Mouse (Mus musculus): ENCODE data around the gene 4933424G06Rik. TPM values are rescaled to one million over a fixed set of nuclear protein-coding genes. Genes with fewer than 3 reads are reported as not detected.
A peak's percentile ranks its signal among the peaks of the same experiment; 100 is the strongest.

4933424G06Rik gene
- polyA plus RNA-seq, 2 experiments, result 0.10 TPM; not detected in 1

DNA sequence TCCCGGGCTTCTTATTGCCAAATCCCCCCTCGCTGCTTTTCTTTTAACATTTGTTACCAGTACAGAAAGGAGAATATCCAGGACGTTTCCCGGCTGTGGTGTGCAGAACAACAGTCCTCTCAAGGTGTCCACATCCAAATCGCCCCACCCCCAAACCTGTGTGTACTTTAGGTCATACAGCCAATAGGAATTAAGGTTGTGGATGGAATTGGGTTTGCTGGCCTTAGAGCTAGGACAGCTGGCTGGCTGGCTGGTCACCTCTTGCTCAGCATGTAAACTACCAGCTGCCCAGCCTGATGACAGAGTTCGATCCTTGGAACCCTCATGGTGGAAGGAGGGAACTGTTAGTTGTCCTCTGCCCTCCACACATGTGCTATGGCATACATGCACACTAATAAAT is 15.1 kb upstream of the 4933424G06Rik start:
- no peak overlapping the region for H3K4me3 ChIP-seq (replicated peaks; ENCODE audit: low read length)
- DNase-seq (ENCODE audit: low spot score), result no peak
- TF ChIP-seq POLR2A (IDR thresholded peaks at IDR 0.05; ENCODE audit: borderline replicate concordance, extremely low read depth, insufficient read depth, insufficient read length), result no peak
- peaks cover 40% of the 10 kb centered on the region for H3K36me3 ChIP-seq (ENCODE audit: control insufficient read depth, insufficient read depth, low read length)
- no peak overlapping the region for H3K9ac ChIP-seq (ENCODE audit: low read depth, low read length, severe bottlenecking)
- H3K4me2 ChIP-seq (replicated peaks; ENCODE audit: low read depth, low read length, severe bottlenecking), result no peak overlapping the region
- WGBS, result 83% methylated on average over 6 of the region's 6 CpGs
- ATAC-seq (ENCODE audit: low FRiP score, low read depth), result no peak
- no peaks in the 10 kb centered on the region for H3K27me3 ChIP-seq (ENCODE audit: control insufficient read depth, insufficient read depth, low read length)
- peaks cover 6% of the 10 kb centered on the region; the same call in 1 of the 2 replicates for H3K4me1 ChIP-seq (ENCODE audit: control insufficient read depth, insufficient read depth, low read length)
- H3K27ac ChIP-seq (replicated peaks; ENCODE audit: low read depth, low read length), result no peak overlapping the region
- H3K9me3 ChIP-seq (ENCODE audit: control insufficient read depth, low read length), result no peaks in the 10 kb centered on the region

DNA sequence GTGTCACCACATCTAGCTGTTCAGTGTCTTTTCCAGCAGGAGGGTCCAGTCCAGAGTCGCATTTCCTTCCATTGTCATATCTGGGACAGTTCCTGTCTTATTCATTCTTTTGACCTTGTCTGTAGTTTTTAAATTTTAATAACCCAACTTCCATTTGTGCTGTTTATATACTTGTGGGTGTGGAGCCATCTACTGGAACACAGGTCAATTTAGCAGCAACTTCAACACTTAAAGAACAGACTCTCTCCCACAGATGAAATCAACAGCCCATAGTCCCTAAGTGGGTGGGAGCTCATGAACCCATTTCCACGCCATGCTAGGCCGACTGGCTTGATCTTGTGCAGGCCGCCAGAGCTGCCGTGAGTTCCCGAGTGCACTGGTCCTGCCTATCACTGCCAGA is 13.5 kb upstream of the 4933424G06Rik start:
- H3K9ac ChIP-seq (ENCODE audit: low read depth, low read length, severe bottlenecking), result no peak overlapping the region
- H3K36me3 ChIP-seq (ENCODE audit: control insufficient read depth, insufficient read depth, low read length), result peaks cover 56% of the 10 kb centered on the region
- no peak overlapping the region for H3K4me3 ChIP-seq (replicated peaks; ENCODE audit: low read length)
- peaks cover 6% of the 10 kb centered on the region; the same call in 1 of the 2 replicates for H3K4me1 ChIP-seq (ENCODE audit: control insufficient read depth, insufficient read depth, low read length)
- H3K9me3 ChIP-seq (ENCODE audit: control insufficient read depth, low read length), result no peaks in the 10 kb centered on the region
- H3K4me2 ChIP-seq (replicated peaks; ENCODE audit: low read depth, low read length, severe bottlenecking), result no peak overlapping the region
- TF ChIP-seq POLR2A (IDR thresholded peaks at IDR 0.05; ENCODE audit: borderline replicate concordance, extremely low read depth, insufficient read depth, insufficient read length), result no peak
- H3K27ac ChIP-seq (replicated peaks; ENCODE audit: low read depth, low read length), result no peak overlapping the region
- ATAC-seq (ENCODE audit: low FRiP score, low read depth) (no peak), DNase-seq (ENCODE audit: low spot score) (no peak)
- H3K27me3 ChIP-seq (ENCODE audit: control insufficient read depth, insufficient read depth, low read length), result no peaks in the 10 kb centered on the region
- 62% methylated on average over 6 of the region's 6 CpGs for WGBS

DNA sequence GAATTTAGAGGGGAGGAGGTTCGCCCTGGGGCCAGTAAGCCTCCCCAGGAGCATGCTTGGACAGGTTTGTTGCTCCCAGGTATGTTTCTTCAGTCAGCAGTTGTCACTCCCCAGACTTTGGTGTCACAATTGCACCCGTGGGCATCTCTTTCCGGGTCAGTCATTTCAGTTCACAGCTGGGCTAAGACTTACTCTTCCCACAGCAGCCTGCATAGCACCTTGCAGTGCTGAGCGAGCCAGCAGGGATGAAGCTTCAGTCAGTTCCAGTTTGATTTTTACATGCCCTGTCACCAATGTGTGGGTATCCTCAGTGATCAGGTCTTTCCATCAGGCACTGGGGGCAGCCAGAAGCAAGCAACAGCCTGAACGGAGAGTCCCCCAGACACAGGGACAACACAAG is 12.9 kb upstream of the 4933424G06Rik start:
- Histone ChIP-seq H3K4me3 (replicated peaks; ENCODE audit: low read length) (no peak overlapping the region), H3K4me1 (ENCODE audit: control insufficient read depth, insufficient read depth, low read length) (peaks cover 5% of the 10 kb centered on the region; the same call in 1 of the 2 replicates), H3K27me3 (ENCODE audit: control insufficient read depth, insufficient read depth, low read length) (no peaks in the 10 kb centered on the region), H3K9me3 (ENCODE audit: control insufficient read depth, low read length) (no peaks in the 10 kb centered on the region), H3K27ac (replicated peaks; ENCODE audit: low read depth, low read length) (no peak overlapping the region), H3K4me2 (replicated peaks; ENCODE audit: low read depth, low read length, severe bottlenecking) (no peak overlapping the region), H3K9ac (ENCODE audit: low read depth, low read length, severe bottlenecking) (0 out of 2 replicates have a peak overlapping the region, but pooled peaks have one; percentile 16), H3K36me3 (ENCODE audit: control insufficient read depth, insufficient read depth, low read length) (peaks cover 61% of the 10 kb centered on the region)
- DNase-seq (ENCODE audit: low spot score) (no peak), ATAC-seq (ENCODE audit: low FRiP score, low read depth) (no peak)
- TF ChIP-seq POLR2A (IDR thresholded peaks at IDR 0.05; ENCODE audit: borderline replicate concordance, extremely low read depth, insufficient read depth, insufficient read length), result no peak
- whole genome bisulfite sequencing, result 54% methylated on average over 5 of the region's 5 CpGs

DNA sequence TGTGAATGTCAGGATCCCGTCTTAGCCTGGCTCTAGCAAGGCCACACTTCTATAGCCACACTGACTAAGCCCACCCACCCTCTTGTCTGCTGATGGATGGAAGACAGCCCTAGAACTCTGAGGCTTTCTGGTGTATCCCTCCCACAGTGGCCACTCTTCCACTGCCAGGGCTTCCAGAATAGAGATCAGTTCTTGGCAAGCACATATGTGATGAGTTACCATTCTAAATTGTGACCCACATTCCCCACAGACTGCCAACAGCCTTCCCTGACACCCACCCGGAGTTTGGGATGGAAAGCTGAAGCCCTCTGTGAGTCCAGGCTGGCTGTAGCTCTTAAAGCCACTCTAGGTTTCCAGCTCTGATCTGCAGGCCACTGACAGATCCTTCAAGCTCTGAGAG is 2.8 kb upstream of the 4933424G06Rik start:
- no peak for TF ChIP-seq POLR2A (IDR thresholded peaks at IDR 0.05; ENCODE audit: borderline replicate concordance, extremely low read depth, insufficient read depth, insufficient read length)
- Histone ChIP-seq H3K4me1 (ENCODE audit: control insufficient read depth, insufficient read depth, low read length) (peaks cover 12% of the 10 kb centered on the region), H3K9ac (ENCODE audit: low read depth, low read length, severe bottlenecking) (no peak overlapping the region)

DNA sequence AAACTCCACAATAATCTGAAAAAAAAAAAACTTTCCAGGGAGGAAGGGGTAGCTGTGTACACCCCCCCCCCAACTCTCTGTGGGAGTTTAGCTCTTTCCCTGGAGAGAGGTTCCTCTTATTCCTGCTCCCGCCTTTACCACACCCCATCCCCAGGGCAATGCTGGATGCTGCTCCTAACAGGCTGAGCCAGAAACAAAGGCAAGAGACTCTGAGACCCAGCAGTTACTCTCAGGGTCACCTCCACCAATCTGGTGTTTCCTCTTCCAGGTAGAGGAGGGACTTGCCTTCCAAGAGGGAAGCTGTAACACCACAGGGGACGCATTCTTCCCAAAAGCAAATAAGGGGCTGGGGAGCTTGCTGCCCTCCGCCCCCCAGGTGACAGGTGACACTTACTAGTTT is 2.2 kb upstream of the 4933424G06Rik start:
- peaks cover 47% of the 10 kb centered on the region for H3K36me3 ChIP-seq (ENCODE audit: control insufficient read depth, insufficient read depth, low read length)
- H3K4me3 ChIP-seq (replicated peaks; ENCODE audit: low read length), result no peak overlapping the region
- no peak overlapping the region for H3K9ac ChIP-seq (ENCODE audit: low read depth, low read length, severe bottlenecking)
- no peak for TF ChIP-seq POLR2A (IDR thresholded peaks at IDR 0.05; ENCODE audit: borderline replicate concordance, extremely low read depth, insufficient read depth, insufficient read length)
- no peaks in the 10 kb centered on the region for H3K27me3 ChIP-seq (ENCODE audit: control insufficient read depth, insufficient read depth, low read length)
- H3K9me3 ChIP-seq (ENCODE audit: control insufficient read depth, low read length), result no peaks in the 10 kb centered on the region
- 74% methylated on average over 3 of the region's 3 CpGs for WGBS
- peaks cover 12% of the 10 kb centered on the region for H3K4me1 ChIP-seq (ENCODE audit: control insufficient read depth, insufficient read depth, low read length)
- H3K27ac ChIP-seq (replicated peaks; ENCODE audit: low read depth, low read length), result no peak overlapping the region
- ATAC-seq (ENCODE audit: low FRiP score, low read depth) (no peak), DNase-seq (ENCODE audit: low spot score) (no peak)
- no peak overlapping the region for H3K4me2 ChIP-seq (replicated peaks; ENCODE audit: low read depth, low read length, severe bottlenecking)

More for the DNA sequence above, 2.8 kb upstream of the 4933424G06Rik start:
- Histone ChIP-seq H3K36me3 (ENCODE audit: control insufficient read depth, insufficient read depth, low read length) (peaks cover 53% of the 10 kb centered on the region), H3K27ac (replicated peaks; ENCODE audit: low read depth, low read length) (no peak overlapping the region), H3K9me3 (ENCODE audit: control insufficient read depth, low read length) (no peaks in the 10 kb centered on the region), H3K4me2 (replicated peaks; ENCODE audit: low read depth, low read length, severe bottlenecking) (no peak overlapping the region), H3K4me3 (replicated peaks; ENCODE audit: low read length) (no peak overlapping the region), H3K27me3 (ENCODE audit: control insufficient read depth, insufficient read depth, low read length) (no peaks in the 10 kb centered on the region)
- DNase-seq (ENCODE audit: low spot score) (no peak), ATAC-seq (ENCODE audit: low FRiP score, low read depth) (no peak)
- WGBS, result 67% methylated on average over 2 of the region's 2 CpGs

DNA sequence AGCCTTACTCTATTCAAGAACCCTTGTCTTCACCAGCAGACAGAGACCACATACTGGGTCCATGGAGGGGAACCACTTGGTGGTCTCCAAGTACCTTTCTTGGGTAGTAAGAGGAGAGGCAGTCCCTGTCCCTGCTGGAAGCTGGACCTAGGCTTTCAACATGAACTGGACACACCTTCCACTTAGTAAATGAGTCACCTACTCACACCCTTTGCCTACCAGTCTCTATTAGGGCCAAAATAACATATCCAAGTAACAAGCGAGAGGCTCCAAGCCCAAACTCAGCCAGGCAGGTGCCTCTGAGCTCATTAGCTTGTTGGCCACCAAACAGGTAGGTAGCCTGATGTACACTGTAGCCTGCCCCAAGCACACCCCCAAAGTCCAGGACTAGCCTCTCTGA is 1.3 kb upstream of the 4933424G06Rik start:
- peak overlapping the region; percentile 98 for H3K4me3 ChIP-seq (replicated peaks; ENCODE audit: low read length)
- no peak overlapping the region for H3K27ac ChIP-seq (replicated peaks; ENCODE audit: low read depth, low read length)
- peaks cover 12% of the 10 kb centered on the region for H3K4me1 ChIP-seq (ENCODE audit: control insufficient read depth, insufficient read depth, low read length)
- H3K9ac ChIP-seq (ENCODE audit: low read depth, low read length, severe bottlenecking), result peak overlapping the region; percentile 85
- DNase-seq (ENCODE audit: low spot score) (no peak), ATAC-seq (ENCODE audit: low FRiP score, low read depth) (no peak)
- TF ChIP-seq POLR2A (IDR thresholded peaks at IDR 0.05; ENCODE audit: borderline replicate concordance, extremely low read depth, insufficient read depth, insufficient read length), result no peak
- H3K9me3 ChIP-seq (ENCODE audit: control insufficient read depth, low read length), result no peaks in the 10 kb centered on the region
- WGBS, result 81% methylated on average over 1 of the region's 1 CpGs
- peak overlapping the region; percentile 74 for H3K4me2 ChIP-seq (replicated peaks; ENCODE audit: low read depth, low read length, severe bottlenecking)
- H3K27me3 ChIP-seq (ENCODE audit: control insufficient read depth, insufficient read depth, low read length), result no peaks in the 10 kb centered on the region
- H3K36me3 ChIP-seq (ENCODE audit: control insufficient read depth, insufficient read depth, low read length), result peaks cover 39% of the 10 kb centered on the region
